18 mouse cellular contexts compared by ENCODE assay signal in the genomic region with DNA sequence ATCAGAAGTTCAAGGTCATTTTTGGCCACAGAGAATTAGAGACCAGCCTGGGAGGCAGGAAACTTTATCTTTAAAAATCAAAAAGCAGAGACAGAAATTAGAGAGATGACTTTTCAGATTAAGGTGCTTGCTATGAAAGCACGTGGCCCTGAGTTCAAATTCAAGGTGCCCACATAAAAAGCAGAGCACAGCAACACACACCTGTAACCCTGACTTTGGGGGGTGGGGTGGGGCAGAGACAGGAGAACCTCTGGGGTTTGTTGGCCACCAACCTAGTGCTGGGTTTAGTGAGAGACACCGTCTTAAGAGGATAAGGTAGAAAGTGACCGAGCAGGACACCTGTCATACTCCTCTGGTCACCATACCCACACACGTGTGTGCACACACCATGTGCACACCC. TPM values are rescaled to one million over a fixed set of nuclear protein-coding genes. Genes with fewer than 3 reads are reported as not detected.
"Had no signal": no experiment of that assay in that cellular context is flagged by ENCODE, and none has a peak within 500 bp of the region (broad histone marks: within the 10 kb centered on the region; RNA-seq: fewer than 3 reads in every experiment).

No protein-coding gene starts in this region.

RNA-seq across cellular contexts. Expression of a gene that starts 8.9 kb away (rescaled TPM):
- polyA plus RNA-seq: heart, embryonic 10.5 days; heart, embryonic 11.5 days; heart, embryonic 12.5 days; heart, embryonic 15.5 days; hindbrain, embryonic 11.5 days; hindbrain, embryonic 12.5 days; hindbrain, embryonic 14.5 days; hindbrain, embryonic 15.5 days; hindbrain, embryonic 16.5 days; hindbrain, postnatal 0 days; intestine, embryonic 14.5 days; intestine, embryonic 15.5 days; intestine, embryonic 16.5 days; kidney, embryonic 14.5 days had no signal

RNA-seq across cellular contexts. Expression of a gene that starts 41.7 kb away (rescaled TPM):
- polyA plus RNA-seq: heart, embryonic 10.5 days; heart, embryonic 12.5 days; heart, embryonic 13.5 days; heart, embryonic 14.5 days; heart, embryonic 15.5 days; hindbrain, embryonic 10.5 days; hindbrain, embryonic 11.5 days; hindbrain, embryonic 12.5 days; hindbrain, embryonic 13.5 days; hindbrain, embryonic 14.5 days; hindbrain, embryonic 15.5 days; hindbrain, embryonic 16.5 days; hindbrain, postnatal 0 days; intestine, embryonic 14.5 days; intestine, embryonic 15.5 days; intestine, embryonic 16.5 days; kidney, embryonic 14.5 days had no signal
